Mouse (Mus musculus): ENCODE data around the gene Tmc4.

DNA sequence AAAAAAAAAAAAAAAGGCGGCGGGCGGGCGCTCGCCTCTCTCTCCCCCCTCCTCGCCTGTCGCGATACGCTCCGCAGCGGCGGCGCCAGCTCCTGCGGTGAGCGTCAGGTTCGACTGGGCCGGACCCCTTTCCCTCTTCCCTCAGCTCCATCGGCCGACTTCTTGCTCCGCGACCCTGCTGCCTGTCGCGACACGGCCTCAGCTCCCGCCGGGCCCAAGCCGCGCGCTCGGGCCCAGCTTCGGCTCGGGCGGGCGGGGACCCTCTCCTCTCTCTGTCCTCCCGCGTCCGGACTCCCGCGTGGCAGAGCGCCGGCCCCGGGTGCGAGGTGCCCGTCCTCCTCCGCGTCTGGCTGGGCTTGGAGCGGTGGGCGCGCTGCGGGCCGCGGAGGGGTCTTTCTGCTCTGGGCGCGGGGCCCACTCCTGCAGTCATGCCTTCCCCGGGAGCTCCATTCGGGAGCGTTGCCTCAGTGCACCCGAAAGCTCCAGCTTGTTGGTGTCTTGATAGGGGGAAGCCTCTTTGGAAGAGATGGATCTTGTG is 31.8 kb downstream of the Tmc4 start:
- TF ChIP-seq CTCF (IDR thresholded peaks at IDR 0.05; ENCODE audit: control insufficient read depth, insufficient read depth, low read length) (no peak), POLR2A (IDR thresholded peaks at IDR 0.05; ENCODE audit: borderline replicate concordance, control insufficient read depth, low read depth, low read length) (no peak; the same call in 1 of the 2 replicates)

Data from bone marrow, adult 2 months (tissue).